Mouse (Mus musculus) midbrain, embryonic 11.5 days (tissue): ENCODE results near the gene 4921517D22Rik. TPM values are rescaled to one million over a fixed set of nuclear protein-coding genes. Genes with fewer than 3 reads are reported as not detected.
"Not testable (repeated sequence)": the region's sequence is repeated elsewhere in the genome, so short reads cannot be mapped to it uniquely, and the experiment has no call there.

Source experiments
- ATAC-seq: fragments of 200-750 bp; cut with Nextera tagmentation; 2 replicates; pipeline ENCODE4 v1.8.0; 2017; ENCODE audit warnings: moderate TSS enrichment, moderate library complexity; ENCODE audit not compliant: low FRiP score
- DNase-seq: peaks from one replicate; pipeline ENCODE4 v3.0.0; 2015; ENCODE audit warnings: low spot score; ENCODE audit errors: missing footprints
- H3K27ac ChIP-seq: fragments of 300-500 bp; sonication (generic); 2 replicates; pipeline ENCODE4 v1.5.1; 2014; ENCODE audit warnings: low read depth, low read length
- H3K27me3 ChIP-seq: fragments of 300-500 bp; sonication (generic); 2 replicates; pipeline ENCODE4 v1.6.1; 2014; ENCODE audit warnings: mild to moderate bottlenecking, low read length, moderate library complexity, mixed read lengths; ENCODE audit not compliant: control insufficient read depth, insufficient read depth
- H3K36me3 ChIP-seq: fragments of 300-500 bp; sonication (generic); 2 replicates; pipeline ENCODE4 v1.6.1; 2014; ENCODE audit warnings: mild to moderate bottlenecking, low read length, moderate library complexity, mixed read lengths; ENCODE audit not compliant: control insufficient read depth, insufficient read depth
- H3K4me1 ChIP-seq: fragments of 300-500 bp; sonication (generic); 2 replicates; pipeline ENCODE4 v1.6.1; 2014; ENCODE audit warnings: low read length; ENCODE audit not compliant: control insufficient read depth, insufficient read depth
- H3K4me2 ChIP-seq: fragments of 300-500 bp; sonication (generic); 2 replicates; pipeline ENCODE4 v1.6.1; 2014; ENCODE audit warnings: mild to moderate bottlenecking, moderate library complexity
- H3K4me3 ChIP-seq: fragments of 300-500 bp; sonication (generic); 2 replicates; pipeline ENCODE4 v1.5.1; 2014; ENCODE audit warnings: low read depth, low read length
- H3K9ac ChIP-seq: fragments of 300-500 bp; sonication (generic); 2 replicates; pipeline ENCODE4 v1.6.1; 2014; ENCODE audit warnings: low read length
- H3K9me3 ChIP-seq: fragments of 300-500 bp; sonication (generic); 2 replicates; pipeline ENCODE4 v1.6.1; 2016; ENCODE audit warnings: low read length; ENCODE audit not compliant: control insufficient read depth
- WGBS: fragments of 180-500 bp; shearing (Covaris S2); extraction: QIAGEN DNeasy Blood & Tissue Kit; methylation state at CpG from one replicate; pipeline ENCODE4 v1.1.7; 2014; 5-methylcytosine and 5-hydroxymethylcytosine counted together
- polyA plus RNA-seq: library from polyadenylated mRNA; unstranded; fragments of >200 nt; fragmentation: Nextera tagmentation; extraction: Ambion mirVana; gene quantifications from 2 replicates; pipeline ENCODE4 v1.2.1, GENCODE M21; 2014

The 4921517D22Rik gene
- not detected in 2 replicates for polyA plus RNA-seq

DNA sequence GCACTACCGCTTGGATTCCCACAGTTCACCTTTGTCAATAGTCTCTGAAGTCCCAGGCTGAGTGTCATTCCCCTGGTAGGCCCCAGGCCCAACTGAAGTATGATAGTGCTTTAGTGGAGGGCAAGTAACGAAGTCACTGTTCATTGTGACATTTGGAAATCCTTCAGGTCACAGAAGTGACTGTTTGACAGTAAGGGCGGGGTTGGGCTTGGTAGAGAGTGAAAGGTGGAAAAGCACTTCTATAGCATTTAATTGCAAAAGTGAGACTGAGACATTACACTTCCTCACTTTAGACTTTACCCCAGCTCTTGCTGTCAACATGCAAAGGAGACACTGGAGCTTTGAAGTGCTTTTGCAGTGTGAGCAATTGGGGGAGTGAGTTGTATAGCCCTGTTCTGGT, at the start of gene 4921517D22Rik:
Gene 4921517D22Rik, minus strand, starts transcription at position 101 of the 400 bp plus-strand sequence.
- H3K27ac ChIP-seq = no peak within 1 kb of the TSS
- H3K4me3 ChIP-seq = no peak within 1 kb of the TSS
- DNase-seq (no peak), ATAC-seq (no peak)
- no peak within 1 kb of the TSS for H3K4me2 ChIP-seq
- no peaks in the 10 kb centered on the region for H3K9me3 ChIP-seq
- WGBS = 94% methylated on average over 3 of the region's 3 CpGs
- H3K36me3 ChIP-seq = no peaks in the 10 kb centered on the region
- no peak within 1 kb of the TSS for H3K9ac ChIP-seq
- no peaks in the 10 kb centered on the region; the same call in 1 of the 2 replicates for H3K27me3 ChIP-seq
- no peaks in the 10 kb centered on the region; the same call in 1 of the 2 replicates for H3K4me1 ChIP-seq

DNA sequence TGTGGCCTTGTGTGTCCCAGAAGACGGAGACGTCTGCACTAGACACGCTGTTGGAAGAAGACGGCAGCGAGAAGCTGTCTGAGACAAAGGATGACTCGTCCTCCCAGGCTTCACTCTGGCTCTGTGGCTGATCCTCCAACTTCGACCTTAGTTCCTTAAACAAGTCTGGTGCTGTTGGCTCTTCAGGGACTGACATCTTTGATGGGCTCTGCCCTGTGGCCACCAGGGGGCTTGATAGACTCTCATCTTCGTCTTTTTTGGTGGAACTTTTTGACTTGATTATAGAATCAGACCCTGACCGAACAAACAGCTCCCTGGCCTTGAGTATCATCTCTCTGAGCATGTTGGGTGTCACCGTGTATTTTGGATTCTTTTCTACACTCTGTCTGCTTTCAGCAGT, 47.8 kb upstream of the 4921517D22Rik start:
- ATAC-seq (no peak), DNase-seq (no peak)
- H3K4me3 ChIP-seq = no peak overlapping the region
- 83% methylated on average over 10 of the region's 10 CpGs for WGBS
- no peak overlapping the region for H3K27ac ChIP-seq
- no peaks in the 10 kb centered on the region for H3K36me3 ChIP-seq
- H3K9ac ChIP-seq = no peak overlapping the region
- H3K9me3 ChIP-seq = no peaks in the 10 kb centered on the region
- H3K4me2 ChIP-seq = no peak overlapping the region
- H3K27me3 ChIP-seq = no peaks in the 10 kb centered on the region
- no peaks in the 10 kb centered on the region for H3K4me1 ChIP-seq

DNA sequence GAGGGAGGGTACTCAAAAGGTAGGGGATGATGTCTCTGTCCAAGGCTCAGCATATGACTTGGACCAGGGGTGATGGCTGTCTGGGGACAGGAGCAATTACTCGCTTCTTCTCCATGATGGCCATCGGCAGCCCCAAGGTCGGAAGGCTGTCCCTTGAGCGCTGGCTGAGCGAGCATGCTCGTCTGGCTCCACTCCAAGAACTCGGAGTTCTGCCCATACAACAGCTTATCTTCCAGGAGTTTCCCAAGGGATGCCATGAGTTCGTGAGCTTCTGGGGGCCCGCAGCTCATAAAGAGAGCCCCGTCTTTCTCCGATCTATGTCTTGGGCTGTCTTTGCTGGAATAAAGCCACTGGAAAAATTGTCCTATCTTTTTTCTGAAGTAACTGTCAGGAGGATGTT, 47.2 kb upstream of the 4921517D22Rik start:
- no peak overlapping the region for H3K27ac ChIP-seq
- no peak for ATAC-seq
- no peaks in the 10 kb centered on the region for H3K36me3 ChIP-seq
- H3K9me3 ChIP-seq = no peaks in the 10 kb centered on the region
- no peak overlapping the region for H3K4me3 ChIP-seq
- no peak overlapping the region for H3K9ac ChIP-seq
- WGBS = 91% methylated on average over 11 of the region's 11 CpGs
- H3K27me3 ChIP-seq = no peaks in the 10 kb centered on the region
- no peak for DNase-seq
- no peaks in the 10 kb centered on the region for H3K4me1 ChIP-seq
- no peak overlapping the region for H3K4me2 ChIP-seq

DNA sequence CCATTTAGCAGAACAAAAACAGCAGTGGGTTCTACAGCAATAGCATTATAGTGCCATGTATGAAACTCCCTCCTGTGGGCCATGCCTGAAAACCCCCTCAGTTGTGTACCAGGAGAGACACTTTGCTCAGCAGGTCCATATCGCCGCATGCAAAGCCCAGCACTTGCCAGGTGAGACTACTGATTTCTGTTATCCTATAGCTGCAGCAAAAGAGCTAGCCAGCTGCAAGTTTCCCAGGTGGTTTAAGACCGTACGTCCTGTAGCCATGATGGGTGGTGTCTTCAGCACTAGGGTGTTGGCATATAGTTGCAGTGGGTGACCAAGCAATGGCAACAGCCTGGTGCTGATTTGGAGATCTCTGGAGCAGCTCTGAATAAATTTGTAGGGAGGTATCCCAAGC, 45.5 kb upstream of the 4921517D22Rik start:
- Histone ChIP-seq H3K9ac (no peak overlapping the region), H3K36me3 (no peaks in the 10 kb centered on the region), H3K4me2 (no peak overlapping the region), H3K4me3 (no peak overlapping the region), H3K9me3 (no peaks in the 10 kb centered on the region), H3K27me3 (no peaks in the 10 kb centered on the region), H3K27ac (no peak overlapping the region), H3K4me1 (no peaks in the 10 kb centered on the region)
- DNase-seq (no peak), ATAC-seq (no peak)
- 92% methylated on average over 4 of the region's 4 CpGs for WGBS

DNA sequence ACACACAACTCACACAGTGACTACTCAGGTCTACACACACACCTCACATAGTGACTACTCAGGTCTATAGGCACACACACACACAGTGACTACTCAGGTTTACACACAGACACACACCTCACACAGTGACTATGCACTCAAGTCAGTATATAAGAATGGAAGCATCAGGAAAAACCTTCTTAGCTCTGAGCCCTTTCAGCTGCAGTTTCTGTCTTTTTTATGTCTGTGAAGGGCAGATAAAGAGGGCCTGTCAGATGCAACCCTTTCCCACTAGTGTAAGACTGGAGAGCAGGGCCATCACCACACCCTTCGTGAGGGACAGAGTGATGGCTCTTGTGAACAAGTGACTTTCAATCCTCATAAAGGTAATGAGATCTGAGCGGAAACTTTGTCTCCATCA, 44.5 kb upstream of the 4921517D22Rik start:
- ATAC-seq (no peak), DNase-seq (no peak)
- no peaks in the 10 kb centered on the region for H3K9me3 ChIP-seq

DNA sequence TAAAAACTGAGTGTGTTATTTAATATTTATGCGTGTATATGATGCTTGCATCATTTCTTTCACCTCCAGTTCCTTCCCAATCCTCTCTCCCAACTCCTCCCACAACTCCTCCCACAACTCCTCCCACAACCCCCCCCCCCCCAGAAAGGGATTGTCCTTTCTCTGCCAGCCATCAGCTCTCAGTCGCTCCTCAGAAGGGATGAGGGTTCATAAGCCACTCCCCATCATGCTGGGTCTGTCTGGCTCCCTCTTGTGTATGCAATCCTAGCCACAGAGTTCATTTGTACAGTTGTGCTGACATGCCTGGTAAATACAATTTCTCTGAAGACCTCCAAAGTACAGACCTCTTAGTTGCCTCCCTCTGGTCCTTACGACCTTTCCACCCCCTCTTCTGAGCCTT, 41.3 kb upstream of the 4921517D22Rik start:
- Histone ChIP-seq H3K36me3 (no peaks in the 10 kb centered on the region), H3K9me3 (no peaks in the 10 kb centered on the region), H3K4me1 (no peaks in the 10 kb centered on the region), H3K27ac (no peak overlapping the region), H3K27me3 (no peaks in the 10 kb centered on the region), H3K9ac (no peak overlapping the region), H3K4me3 (no peak overlapping the region), H3K4me2 (no peak overlapping the region)
- DNase-seq (no peak), ATAC-seq (peak; percentile 38; the same call in 1 of the 2 replicates)
- WGBS = 33% methylated on average over 3 of the region's 3 CpGs

More for the DNA sequence above, 44.5 kb upstream of the 4921517D22Rik start:
- Histone ChIP-seq H3K4me1 (no peaks in the 10 kb centered on the region), H3K36me3 (no peaks in the 10 kb centered on the region), H3K4me3 (no peak overlapping the region), H3K27me3 (no peaks in the 10 kb centered on the region), H3K9ac (no peak overlapping the region), H3K4me2 (no peak overlapping the region), H3K27ac (no peak overlapping the region)
- WGBS = 80% methylated on average over 2 of the region's 2 CpGs

DNA sequence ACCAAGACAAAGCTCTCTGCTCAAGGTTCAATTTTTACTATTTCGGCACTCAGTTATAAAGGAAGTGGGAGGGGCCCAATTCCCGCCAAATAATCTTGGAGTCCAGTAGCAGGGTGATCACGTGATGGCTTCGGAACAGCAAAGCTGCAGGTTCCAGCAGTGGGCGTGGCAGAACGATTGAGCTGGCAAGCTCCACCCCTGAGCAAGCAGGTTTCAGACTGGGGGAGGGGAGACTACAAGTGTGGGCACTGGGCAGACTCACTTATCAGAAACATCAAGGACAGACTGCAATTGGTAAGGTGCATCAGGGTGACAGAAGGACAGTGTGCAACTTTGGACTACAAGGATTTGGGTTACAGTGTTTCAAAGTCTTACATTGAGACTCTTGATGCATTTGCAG, 40.4 kb upstream of the 4921517D22Rik start:
- not testable (repeated sequence) for ATAC-seq, H3K4me2 ChIP-seq, H3K27me3 ChIP-seq, H3K36me3 ChIP-seq, H3K4me1 ChIP-seq, H3K9me3 ChIP-seq, H3K9ac ChIP-seq, H3K27ac ChIP-seq, H3K4me3 ChIP-seq, DNase-seq
- 40% methylated on average over 6 of the region's 6 CpGs for whole genome bisulfite sequencing

DNA sequence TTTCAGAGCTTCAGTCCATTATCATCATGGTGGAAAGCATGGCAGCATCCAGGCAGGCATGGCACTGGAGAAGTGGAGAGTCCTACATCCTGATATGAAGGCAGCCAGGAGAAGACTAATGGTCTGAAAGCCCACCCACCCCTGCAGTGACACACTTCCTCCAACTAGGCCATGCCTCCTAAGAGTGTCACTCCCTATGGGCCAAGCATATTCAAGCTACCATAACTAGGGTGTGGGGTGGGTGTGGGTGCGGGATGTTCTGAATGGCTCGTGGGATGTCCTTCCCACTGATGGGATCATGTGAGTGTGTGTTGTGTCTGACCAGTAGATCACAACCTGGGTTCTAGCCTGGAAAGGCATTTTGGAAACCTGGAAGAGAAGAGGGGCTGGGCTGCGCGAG, 40.0 kb upstream of the 4921517D22Rik start:
- H3K27ac ChIP-seq = no peak overlapping the region
- ATAC-seq = no peak
- H3K36me3 ChIP-seq = no peaks in the 10 kb centered on the region
- no peaks in the 10 kb centered on the region for H3K9me3 ChIP-seq
- no peak for DNase-seq
- no peak overlapping the region for H3K9ac ChIP-seq
- 78% methylated on average over 3 of the region's 4 CpGs for WGBS
- no peaks in the 10 kb centered on the region for H3K4me1 ChIP-seq
- no peak overlapping the region for H3K4me3 ChIP-seq
- H3K27me3 ChIP-seq = no peaks in the 10 kb centered on the region
- no peak overlapping the region for H3K4me2 ChIP-seq

DNA sequence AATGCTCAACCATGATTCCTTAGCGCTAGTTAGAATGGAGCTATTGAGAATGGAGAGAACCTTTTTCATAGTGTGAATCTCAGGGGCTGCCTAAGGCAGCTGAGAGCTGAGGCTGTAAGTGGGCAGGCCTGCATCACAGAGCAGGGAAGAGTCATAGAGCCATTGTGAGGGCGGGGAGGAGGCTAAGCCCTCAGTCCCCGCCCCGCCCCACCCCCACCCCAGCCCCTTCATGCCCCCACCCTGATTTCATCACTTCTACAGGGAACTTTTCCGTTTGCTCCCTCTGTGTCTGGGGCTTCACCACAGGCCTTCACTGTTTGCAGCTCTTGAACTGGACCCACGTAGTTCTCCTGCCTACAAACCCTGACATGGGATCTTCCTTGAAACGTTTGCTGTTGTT, 37.7 kb upstream of the 4921517D22Rik start, which contains the start of gene Spata31d1d:
Gene Spata31d1d, minus strand, starts transcription at position 101 of the 400 bp plus-strand sequence.
- Histone ChIP-seq H3K27me3 (no peaks in the 10 kb centered on the region), H3K4me1 (no peaks in the 10 kb centered on the region)
- 44% methylated on average over 6 of the region's 7 CpGs for WGBS

More for the DNA sequence above, 37.7 kb upstream of the 4921517D22Rik start, which contains the start of gene Spata31d1d:
- ATAC-seq (no peak), DNase-seq (no peak)
- Histone ChIP-seq H3K9ac (no peak within 1 kb of the TSS), H3K4me3 (no peak within 1 kb of the TSS), H3K4me2 (no peak within 1 kb of the TSS), H3K9me3 (no peaks in the 10 kb centered on the region), H3K36me3 (no peaks in the 10 kb centered on the region), H3K27ac (no peak within 1 kb of the TSS)
